Mouse (Mus musculus): ENCODE results near the gene Prr5. TPM values are rescaled to one million over a fixed set of nuclear protein-coding genes. Genes with fewer than 3 reads are reported as not detected.
"Not testable (repeated sequence)": the region's sequence is repeated elsewhere in the genome, so short reads cannot be mapped to it uniquely, and the experiment has no call there.

The Prr5 gene
- total and polyA plus RNA-seq, 3 experiments = not detected

DNA sequence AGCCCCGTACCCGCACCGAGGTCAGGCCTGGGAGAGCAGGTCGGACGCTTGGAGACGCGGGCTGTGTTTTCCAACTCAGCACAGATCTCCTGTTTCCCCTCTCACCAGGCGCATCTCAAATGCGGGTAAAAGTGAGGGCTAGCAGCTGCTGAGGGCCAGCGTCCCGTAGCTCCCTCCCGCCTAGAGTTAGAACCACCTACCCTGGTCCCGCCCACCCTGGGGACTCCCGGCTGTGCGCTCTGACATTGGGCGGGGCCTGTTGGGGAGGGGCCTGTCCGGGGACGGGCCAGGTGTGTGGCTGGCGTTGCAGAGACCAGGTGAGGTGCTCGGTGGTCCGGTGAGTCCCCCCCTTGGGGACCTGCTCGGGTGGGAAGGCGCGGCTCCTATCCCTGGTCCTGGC is 50.4 kb downstream of the Prr5 start, which contains the start of gene Arhgap8:
TSS of gene Arhgap8 (plus strand) at position 262 of the 400 bp plus-strand sequence.
- no peak within 1 kb of the TSS; the same call in 1 of the 2 replicates for H3K4me3 ChIP-seq (ENCODE audit: low read depth, low read length)
- H3K9me3 ChIP-seq (replicated peaks) = peaks cover 62% of the 10 kb centered on the region
- no peaks in the 10 kb centered on the region for H3K36me3 ChIP-seq (replicated peaks)
- no peaks in the 10 kb centered on the region for H3K27me3 ChIP-seq (ENCODE audit: insufficient read depth, low read length)
- H3K4me1 ChIP-seq (ENCODE audit: insufficient read depth, low read depth, low read length) = no peaks in the 10 kb centered on the region
- DNase-seq (ENCODE audit: low spot score) (no peak), ATAC-seq (ENCODE audit: extremely low read depth, insufficient number of reproducible peaks, low FRiP score, poor library complexity, severe bottlenecking) (no peak)
- TF ChIP-seq TAL1 (conservative IDR thresholded peaks at IDR 0.05; ENCODE audit: low read depth, low read length) = no peak
- no peak for TF ChIP-seq CTCF (IDR thresholded peaks at IDR 0.05; ENCODE audit: low read depth, low read length)
- no peak for TF ChIP-seq POLR2AphosphoS5 (IDR thresholded peaks at IDR 0.05; ENCODE audit: insufficient replicate concordance, low read depth, low read length)
- TF ChIP-seq GATA2 (IDR thresholded peaks at IDR 0.05; ENCODE audit: borderline replicate concordance, low read depth, low read length) = no peak

DNA sequence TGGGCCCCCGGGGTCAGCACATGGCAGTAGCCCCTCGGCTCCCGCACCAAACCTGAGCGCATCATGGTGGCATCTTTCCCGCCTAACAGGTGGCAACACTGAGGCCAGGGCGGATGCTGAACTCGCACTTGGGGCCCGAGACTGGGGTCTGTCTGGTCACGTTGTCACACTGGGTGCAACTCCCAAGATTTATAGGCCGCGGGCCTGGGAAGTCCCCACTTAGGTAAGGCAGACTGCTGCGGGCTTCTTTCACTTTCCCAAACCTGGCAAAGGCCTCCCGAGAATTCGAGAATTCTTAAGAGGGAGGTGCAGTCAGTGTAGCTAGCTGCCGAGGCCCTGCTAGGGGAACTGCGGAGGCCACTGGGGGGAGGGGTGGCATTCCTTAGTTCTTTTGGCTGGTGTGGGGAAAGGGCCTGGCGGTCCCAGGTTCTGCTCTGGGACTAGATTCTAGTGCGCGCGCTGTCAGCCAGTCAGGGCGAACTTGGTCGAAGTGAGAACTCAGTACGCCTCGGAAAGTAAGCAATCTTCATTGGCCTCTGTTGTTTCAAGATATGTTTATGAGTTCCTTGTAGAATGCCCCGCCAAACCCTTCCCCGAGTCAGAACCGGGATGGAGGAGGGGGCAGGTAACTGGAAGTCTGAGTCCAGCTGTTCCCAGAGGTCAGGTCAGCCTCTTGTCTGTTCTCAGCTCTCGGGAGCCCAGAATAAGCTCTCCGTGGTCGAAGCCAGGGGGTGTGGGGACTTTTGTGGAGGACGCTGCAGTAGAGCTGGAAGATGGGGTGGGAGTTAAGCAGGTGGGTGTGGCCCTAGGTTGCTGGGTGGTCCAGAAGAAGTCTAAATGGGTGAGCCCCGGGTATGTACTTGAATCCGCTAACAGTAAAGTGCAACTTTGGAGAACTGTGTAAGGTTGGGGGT is 51.1 kb downstream of the Prr5 start:
- DNase-seq (ENCODE audit: low spot score) (no peak), ATAC-seq (ENCODE audit: extremely low read depth, insufficient number of reproducible peaks, low FRiP score, poor library complexity, severe bottlenecking) (no peak)
- no peaks in the 10 kb centered on the region for H3K36me3 ChIP-seq (replicated peaks)
- H3K4me3 ChIP-seq (ENCODE audit: low read depth, low read length) = no peak overlapping the region
- peaks cover 57% of the 10 kb centered on the region for H3K9me3 ChIP-seq (replicated peaks)
- H3K4me1 ChIP-seq (ENCODE audit: insufficient read depth, low read depth, low read length) = no peaks in the 10 kb centered on the region
- H3K27me3 ChIP-seq (ENCODE audit: insufficient read depth, low read length) = no peaks in the 10 kb centered on the region
- TF ChIP-seq TAL1 (conservative IDR thresholded peaks at IDR 0.05; ENCODE audit: low read depth, low read length) (no peak), CTCF (IDR thresholded peaks at IDR 0.05; ENCODE audit: low read depth, low read length) (no peak), GATA2 (IDR thresholded peaks at IDR 0.05; ENCODE audit: borderline replicate concordance, low read depth, low read length) (no peak), GATA1 (IDR thresholded peaks at IDR 0.05; ENCODE audit: borderline replicate concordance, low read length) (no peak)

DNA sequence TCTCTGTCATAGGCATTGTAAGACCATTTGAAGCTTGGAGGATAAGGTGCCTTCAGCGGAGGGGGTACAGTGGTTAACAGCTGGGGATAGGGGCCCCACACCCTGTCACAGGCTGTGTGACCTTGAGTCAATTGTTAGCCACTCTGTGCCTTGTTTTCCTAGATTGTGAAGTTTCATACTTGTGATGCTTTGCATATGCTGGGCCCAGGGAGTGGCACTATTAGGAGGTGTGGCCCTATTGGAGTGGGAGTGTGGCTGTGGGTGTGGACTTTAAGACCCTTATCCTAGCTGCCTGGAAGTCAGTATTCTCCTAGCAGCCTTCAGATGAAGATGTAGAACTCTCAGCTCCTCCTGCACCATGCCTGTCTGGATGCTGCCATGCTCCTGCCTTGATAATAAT is 54.2 kb downstream of the Prr5 start:
- peaks cover 73% of the 10 kb centered on the region for H3K9me3 ChIP-seq (replicated peaks)
- not testable (repeated sequence) for H3K4me1 ChIP-seq (ENCODE audit: insufficient read depth, low read depth, low read length); H3K27me3 ChIP-seq (ENCODE audit: insufficient read depth, low read length); H3K4me3 ChIP-seq (ENCODE audit: low read depth, low read length); H3K36me3 ChIP-seq (replicated peaks); DNase-seq (ENCODE audit: low spot score); ATAC-seq (ENCODE audit: extremely low read depth, insufficient number of reproducible peaks, low FRiP score, poor library complexity, severe bottlenecking)

DNA sequence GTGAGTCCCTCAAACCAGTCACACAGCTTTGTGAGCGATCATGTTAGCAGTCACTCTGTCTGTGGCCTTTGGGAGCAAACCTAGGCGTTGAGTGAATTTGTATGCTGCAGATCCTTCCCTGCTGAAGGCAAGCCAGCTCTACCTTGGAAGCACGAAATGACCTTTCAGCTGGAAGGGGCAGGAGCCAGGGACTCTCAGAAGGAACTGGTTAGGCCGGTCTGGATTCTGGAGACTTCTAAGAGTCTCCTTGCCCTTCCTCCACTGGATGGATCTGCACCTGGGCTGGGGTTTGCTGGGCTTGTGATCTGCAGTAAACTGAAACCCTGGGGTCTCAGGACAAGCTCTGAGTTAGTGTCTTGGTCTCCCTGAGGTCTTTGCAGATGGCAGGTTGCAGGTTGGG is 54.8 kb downstream of the Prr5 start:
- ATAC-seq (ENCODE audit: extremely low read depth, insufficient number of reproducible peaks, low FRiP score, poor library complexity, severe bottlenecking) = no peak
- Histone ChIP-seq H3K4me3 (ENCODE audit: low read depth, low read length) (no peak overlapping the region), H3K4me1 (ENCODE audit: insufficient read depth, low read depth, low read length) (no peaks in the 10 kb centered on the region), H3K9me3 (replicated peaks) (peaks cover 73% of the 10 kb centered on the region), H3K36me3 (replicated peaks) (no peaks in the 10 kb centered on the region), H3K27me3 (ENCODE audit: insufficient read depth, low read length) (no peaks in the 10 kb centered on the region)
- no peak for TF ChIP-seq CTCF (IDR thresholded peaks at IDR 0.05; ENCODE audit: low read depth, low read length)
- DNase-seq (ENCODE audit: low spot score) = no peak

DNA sequence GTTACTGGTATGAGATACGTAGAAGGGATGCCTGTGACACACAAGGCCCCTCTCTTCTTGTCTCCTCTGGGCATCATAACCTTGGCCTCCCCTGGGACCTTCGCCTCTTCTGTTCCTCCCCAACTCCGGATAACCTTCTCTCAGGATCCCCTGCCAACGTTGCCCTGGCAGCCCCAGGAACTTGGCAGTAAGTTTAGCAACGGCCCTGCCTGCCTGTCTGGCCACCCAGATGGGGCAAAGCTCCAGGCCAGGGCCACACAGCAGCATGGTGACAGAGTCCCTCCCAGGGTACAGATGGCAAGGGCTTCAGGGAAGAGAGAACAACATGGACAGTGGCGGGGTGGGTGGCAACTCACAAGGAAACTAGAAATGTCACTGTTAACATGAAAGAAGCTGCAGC is 60.3 kb downstream of the Prr5 start:
- no peak overlapping the region for H3K4me3 ChIP-seq (ENCODE audit: low read depth, low read length)
- TF ChIP-seq GATA1 (IDR thresholded peaks at IDR 0.05; ENCODE audit: borderline replicate concordance, low read length) (no peak), GATA2 (IDR thresholded peaks at IDR 0.05; ENCODE audit: borderline replicate concordance, low read depth, low read length) (no peak), TAL1 (conservative IDR thresholded peaks at IDR 0.05; ENCODE audit: low read depth, low read length) (no peak)
- H3K4me1 ChIP-seq (ENCODE audit: insufficient read depth, low read depth, low read length) = no peaks in the 10 kb centered on the region
- H3K27me3 ChIP-seq (ENCODE audit: insufficient read depth, low read length) = no peaks in the 10 kb centered on the region
- H3K36me3 ChIP-seq (replicated peaks) = no peaks in the 10 kb centered on the region
- DNase-seq (ENCODE audit: low spot score) = no peak
- H3K9me3 ChIP-seq (replicated peaks) = peaks cover 78% of the 10 kb centered on the region
- ATAC-seq (ENCODE audit: extremely low read depth, insufficient number of reproducible peaks, low FRiP score, poor library complexity, severe bottlenecking) = no peak

DNA sequence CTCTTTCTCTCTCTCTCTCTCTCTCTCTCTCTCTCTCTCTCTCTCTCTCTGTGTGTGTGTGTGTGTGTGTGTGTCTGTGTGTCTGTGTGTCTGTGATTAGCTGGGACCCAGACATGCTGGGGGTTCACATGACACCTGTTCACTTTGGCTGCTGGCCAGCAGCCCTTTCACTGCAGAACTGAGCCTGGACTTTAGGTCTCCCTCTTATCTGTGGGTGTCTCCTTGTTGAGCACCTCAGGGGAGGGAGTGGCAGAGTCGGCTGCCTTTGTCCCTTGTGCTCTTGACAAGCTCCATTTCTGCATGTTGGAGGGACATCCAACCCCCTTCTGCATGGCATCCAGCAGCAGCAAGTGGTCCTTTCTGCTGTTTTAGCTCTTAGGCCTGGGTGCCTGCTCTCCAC is 61.5 kb downstream of the Prr5 start:
- no peak for DNase-seq (ENCODE audit: low spot score)
- Histone ChIP-seq H3K27me3 (ENCODE audit: insufficient read depth, low read length) (no peaks in the 10 kb centered on the region), H3K4me1 (ENCODE audit: insufficient read depth, low read depth, low read length) (no peaks in the 10 kb centered on the region), H3K9me3 (replicated peaks) (peaks cover 83% of the 10 kb centered on the region), H3K36me3 (replicated peaks) (no peaks in the 10 kb centered on the region), H3K4me3 (ENCODE audit: low read depth, low read length) (no peak overlapping the region)
- TF ChIP-seq GATA2 (IDR thresholded peaks at IDR 0.05; ENCODE audit: borderline replicate concordance, low read depth, low read length) (no peak), POLR2AphosphoS5 (IDR thresholded peaks at IDR 0.05; ENCODE audit: insufficient replicate concordance, low read depth, low read length) (no peak), GATA1 (IDR thresholded peaks at IDR 0.05; ENCODE audit: borderline replicate concordance, low read length) (no peak), CTCF (IDR thresholded peaks at IDR 0.05; ENCODE audit: low read depth, low read length) (no peak)
- ATAC-seq (ENCODE audit: extremely low read depth, insufficient number of reproducible peaks, low FRiP score, poor library complexity, severe bottlenecking) = no peak
